In the genomic region with DNA sequence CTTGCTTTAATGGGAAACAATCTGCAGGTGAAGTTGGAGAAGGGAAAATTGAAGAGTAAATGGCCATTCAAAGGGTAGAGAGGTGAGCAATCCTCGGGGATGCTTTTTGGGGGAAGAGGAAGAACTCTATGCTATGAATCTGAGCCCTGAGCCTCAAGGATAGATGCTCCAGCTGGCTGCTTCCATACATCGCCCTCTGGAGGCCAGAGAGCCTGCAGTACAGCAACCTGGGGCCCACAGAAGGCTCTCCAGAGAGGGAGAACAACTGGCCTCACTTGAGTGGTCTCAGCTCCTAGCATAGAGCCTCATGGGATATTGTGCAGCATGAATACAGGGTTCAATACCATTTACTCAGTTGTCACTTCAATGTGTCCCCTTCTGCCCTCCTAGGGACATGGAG, we compare ENCODE assay signal across 12 mouse cellular contexts.
DNase-seq lines count a peak whose midpoint lies in the region; ATAC-seq and TF ChIP-seq lines count a peak whose summit lies in the region.
"Had no signal": no experiment of that assay in that cellular context is flagged by ENCODE, and none has a peak within 500 bp of the region (broad histone marks: within the 10 kb centered on the region; RNA-seq: fewer than 3 reads in every experiment).

No protein-coding gene starts in this region.

- no peak overlapping the region for H3K9ac ChIP-seq in heart, embryonic 11.5 days (ENCODE audit: low read depth, low read length)
- no peak overlapping the region for H3K9ac ChIP-seq in liver, adult 2 months (ENCODE audit: low read depth, low read length)
- no peak overlapping the region for H3K9ac ChIP-seq in liver, embryonic 11.5 days (ENCODE audit: low read depth, low read length)
- no peak overlapping the region for H3K9ac ChIP-seq in ES-Bruce4 (ENCODE audit: low read depth, poor library complexity, severe bottlenecking)
- H3K9ac ChIP-seq: liver, embryonic 15.5 days had no signal

- H3K36me3 ChIP-seq in heart, embryonic 11.5 days (ENCODE audit: control insufficient read depth, insufficient read depth, low read length): no peaks in the 10 kb centered on the region
- H3K36me3 ChIP-seq in liver, adult 2 months (ENCODE audit: control insufficient read depth, insufficient read depth, low read length): no peaks in the 10 kb centered on the region
- H3K36me3 ChIP-seq in liver, embryonic 11.5 days (ENCODE audit: control insufficient read depth, insufficient read depth, low read length): no peaks in the 10 kb centered on the region
- H3K36me3 ChIP-seq in ES-Bruce4 (ENCODE audit: control insufficient read depth, insufficient read depth, low read length, poor library complexity, severe bottlenecking): no peaks in the 10 kb centered on the region
- H3K36me3 ChIP-seq: liver, embryonic 15.5 days had no signal

- peak; percentile 13 for DNase-seq in adrenal gland, postnatal 10 days
- no peak for DNase-seq in adrenal gland, postnatal 25 days
- peak; percentile 39 for DNase-seq in heart, postnatal 4 days
- DNase-seq in liver, adult 2 months (ENCODE audit: extremely low read depth, low read depth, low spot score): no peak
- no peak for DNase-seq in liver, embryonic 11.5 days (ENCODE audit: low spot score)
- no peak for DNase-seq in spleen, postnatal 4 days (ENCODE audit: low spot score in 2 of 2)
- DNase-seq: layer of hippocampus, adult 9-11 months; thymus, postnatal 25 days had no signal

- H3K9me3 ChIP-seq in heart, embryonic 11.5 days (replicated peaks; ENCODE audit: control insufficient read depth, low read length): no peaks in the 10 kb centered on the region
- H3K9me3 ChIP-seq in liver, embryonic 11.5 days (ENCODE audit: control insufficient read depth, low read length): no peaks in the 10 kb centered on the region
- no peaks in the 10 kb centered on the region for H3K9me3 ChIP-seq in ES-Bruce4 (replicated peaks; ENCODE audit: control insufficient read depth, insufficient read depth, low read length, poor library complexity, severe bottlenecking)
- H3K9me3 ChIP-seq: liver, embryonic 15.5 days had no signal

- H3K27ac ChIP-seq in heart, embryonic 11.5 days (ENCODE audit: low read depth, low read length): no peak overlapping the region
- H3K27ac ChIP-seq in liver, adult 2 months (replicated peaks; ENCODE audit: insufficient read depth, low read depth, low read length): no peak overlapping the region
- H3K27ac ChIP-seq in liver, embryonic 11.5 days (ENCODE audit: low read depth, low read length): no peak overlapping the region
- H3K27ac ChIP-seq in ES-Bruce4 (ENCODE audit: insufficient read depth, low read length): no peak overlapping the region
- H3K27ac ChIP-seq: liver, embryonic 15.5 days had no signal

- TF ChIP-seq EP300 in ES-Bruce4 (IDR thresholded peaks at IDR 0.05; ENCODE audit: insufficient read depth, low read depth, low read length): no peak

- TF ChIP-seq CTCF in liver, adult 2 months (IDR thresholded peaks at IDR 0.05; ENCODE audit: low read depth, low read length): 0 out of 2 replicates have a peak, but pooled peaks have one; percentile 14
- peak; percentile 57 for TF ChIP-seq CTCF in ES-Bruce4 (IDR thresholded peaks at IDR 0.05; ENCODE audit: low read depth, low read length)

- TF ChIP-seq POLR2A in liver, adult 2 months (IDR thresholded peaks at IDR 0.05; ENCODE audit: extremely low read depth, insufficient read depth, low read length): no peak
- TF ChIP-seq POLR2A in ES-Bruce4 (IDR thresholded peaks at IDR 0.05; ENCODE audit: insufficient read depth, low read length): no peak

- no peak overlapping the region for H3K4me2 ChIP-seq in heart, embryonic 11.5 days
- no peak overlapping the region for H3K4me2 ChIP-seq in liver, embryonic 11.5 days
- H3K4me2 ChIP-seq: liver, embryonic 15.5 days had no signal

- WGBS in heart, embryonic 11.5 days (ENCODE audit: insufficient replicate concordance): 9% methylated on average over 2 of the region's 2 CpGs
- 13% methylated on average over 2 of the region's 2 CpGs for WGBS in liver, adult 2 months
- WGBS in liver, embryonic 11.5 days: 21% methylated on average over 2 of the region's 2 CpGs

- no peaks in the 10 kb centered on the region for H3K27me3 ChIP-seq in heart, embryonic 11.5 days (ENCODE audit: control insufficient read depth, insufficient read depth, low read length)
- no peaks in the 10 kb centered on the region for H3K27me3 ChIP-seq in liver, adult 2 months (ENCODE audit: control insufficient read depth, insufficient read depth, low read length)
- H3K27me3 ChIP-seq in liver, embryonic 11.5 days (replicated peaks; ENCODE audit: control insufficient read depth, insufficient read depth, low read length): 0 out of 2 replicates have a peak, but pooled peaks cover 4% of the 10 kb centered on the region
- no peaks in the 10 kb centered on the region for H3K27me3 ChIP-seq in ES-Bruce4 (ENCODE audit: control insufficient read depth, insufficient read depth, low read length, poor library complexity, severe bottlenecking)
- H3K27me3 ChIP-seq: liver, embryonic 15.5 days had no signal

- H3K4me1 ChIP-seq in heart, embryonic 11.5 days (ENCODE audit: control insufficient read depth, insufficient read depth, low read length): no peaks in the 10 kb centered on the region
- H3K4me1 ChIP-seq in liver, adult 2 months (ENCODE audit: control insufficient read depth, insufficient read depth, low read length): no peaks in the 10 kb centered on the region
- no peaks in the 10 kb centered on the region for H3K4me1 ChIP-seq in liver, embryonic 11.5 days (replicated peaks; ENCODE audit: control insufficient read depth, insufficient read depth, low read length)
- H3K4me1 ChIP-seq in ES-Bruce4 (ENCODE audit: control insufficient read depth, insufficient read depth, low read length): no peaks in the 10 kb centered on the region
- H3K4me1 ChIP-seq: liver, embryonic 15.5 days had no signal

- no peaks in the 10 kb centered on the region for H3K79me2 ChIP-seq in liver, adult 2 months (ENCODE audit: control insufficient read depth, insufficient read depth, low read length)

- ATAC-seq in heart, embryonic 11.5 days (replicated peaks; ENCODE audit: insufficient number of reproducible peaks, low FRiP score, low TSS enrichment): no peak
- no peak for ATAC-seq in liver, embryonic 11.5 days (replicated peaks; ENCODE audit: low FRiP score)
- ATAC-seq: Patski had no signal

- H3K4me3 ChIP-seq in heart, embryonic 11.5 days (ENCODE audit: low read depth, low read length): no peak overlapping the region
- H3K4me3 ChIP-seq in liver, adult 2 months (ENCODE audit: insufficient read depth, low read depth, low read length): no peak overlapping the region
- no peak overlapping the region for H3K4me3 ChIP-seq in liver, embryonic 11.5 days (ENCODE audit: low read depth, low read length)
- no peak overlapping the region for H3K4me3 ChIP-seq in ES-Bruce4 (ENCODE audit: low read depth, low read length)
- H3K4me3 ChIP-seq: liver, embryonic 15.5 days had no signal

Comparison
In these comparisons a context has a peak if more than half of its experiments do, and no peak if none do; other contexts are left out.
1. DNase-seq: peak in adrenal gland, postnatal 10 days (single experiment) and heart, postnatal 4 days (single experiment); none in adrenal gland, postnatal 25 days (single experiment), liver, adult 2 months (single experiment), liver, embryonic 11.5 days (single experiment) and spleen, postnatal 4 days (0 of 2).